Mouse (Mus musculus) ES-Bruce4 (cell line): ENCODE measurements at regions not wholly inside any gene's neighbourhood (a gene's known extent, or its start where the extent isn't known, plus 50 kb on each side); places are given as distances from the start of the nearest gene placed in this dataset.

Source experiments
- CTCF ChIP-seq: IDR thresholded peaks from one replicate; pipeline ENCODE4 v1.8.1; 2011; ENCODE audit warnings: low read depth, low read length
- POLR2A ChIP-seq: IDR thresholded peaks from one replicate; pipeline ENCODE4 v1.8.1; 2011; ENCODE audit warnings: low read length; ENCODE audit not compliant: insufficient read depth

GRCm38 (mm10) chr13:42379675-42380074 is 78.4 kb downstream of the Edn1 start:
- TF ChIP-seq CTCF (no peak), POLR2A (no peak)
